Mouse (Mus musculus) kidney, postnatal 36 days (tissue): ENCODE data around the gene Nup153.

Experiments
- DNase-seq, 2 experiments: peaks; one replicate each; pipeline ENCODE4 v3.0.0; 2021 to 2022; ENCODE audit warnings: mixed read lengths in 2 of 2

Gene Nup153

DNA sequence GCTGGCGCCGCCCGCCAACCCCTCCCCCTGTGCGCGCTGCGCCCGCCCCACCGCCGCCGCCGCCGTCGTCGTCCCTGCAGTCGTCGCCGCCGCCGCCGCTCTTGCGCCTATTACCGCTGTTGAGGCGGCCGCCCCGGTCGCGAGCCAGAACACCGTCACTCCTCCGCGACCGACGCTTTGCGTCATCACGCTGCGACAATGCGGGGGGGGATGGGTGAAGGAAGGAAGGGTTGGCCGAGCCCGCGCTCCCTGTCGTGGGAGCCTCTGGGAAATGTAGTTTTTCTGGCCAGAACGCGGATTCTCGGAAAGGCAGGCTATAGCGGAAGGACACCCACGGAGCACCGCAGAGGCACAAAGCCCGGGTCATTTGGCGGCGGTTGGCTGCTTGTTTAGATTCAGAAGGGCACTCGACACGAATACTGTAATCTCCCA, at the start of gene Nup153:
Gene Nup153, minus strand, starts transcription at position 104 of the 432 bp plus-strand sequence.
- peak; percentile 99 for DNase-seq

DNA sequence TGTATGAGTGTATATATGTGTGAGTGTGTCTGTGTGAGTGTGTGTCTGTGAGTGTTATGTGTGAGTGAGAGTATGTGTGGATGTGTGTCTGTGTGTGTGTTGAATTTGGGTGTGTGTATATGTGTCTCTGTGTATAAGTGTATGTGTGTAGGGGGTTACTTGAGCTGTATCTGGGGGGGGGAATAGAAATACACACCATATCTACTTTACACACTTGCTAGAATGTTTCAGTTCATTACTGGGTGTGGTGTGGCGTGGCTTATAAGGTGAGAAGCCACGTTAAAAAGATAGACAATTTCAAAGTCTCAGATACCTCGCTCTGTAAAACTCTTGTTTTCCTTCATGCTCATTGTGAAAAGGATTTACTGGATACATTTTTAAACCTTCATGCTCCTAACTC, 49.7 kb upstream of the Nup153 start:
- DNase-seq: no peak

DNA sequence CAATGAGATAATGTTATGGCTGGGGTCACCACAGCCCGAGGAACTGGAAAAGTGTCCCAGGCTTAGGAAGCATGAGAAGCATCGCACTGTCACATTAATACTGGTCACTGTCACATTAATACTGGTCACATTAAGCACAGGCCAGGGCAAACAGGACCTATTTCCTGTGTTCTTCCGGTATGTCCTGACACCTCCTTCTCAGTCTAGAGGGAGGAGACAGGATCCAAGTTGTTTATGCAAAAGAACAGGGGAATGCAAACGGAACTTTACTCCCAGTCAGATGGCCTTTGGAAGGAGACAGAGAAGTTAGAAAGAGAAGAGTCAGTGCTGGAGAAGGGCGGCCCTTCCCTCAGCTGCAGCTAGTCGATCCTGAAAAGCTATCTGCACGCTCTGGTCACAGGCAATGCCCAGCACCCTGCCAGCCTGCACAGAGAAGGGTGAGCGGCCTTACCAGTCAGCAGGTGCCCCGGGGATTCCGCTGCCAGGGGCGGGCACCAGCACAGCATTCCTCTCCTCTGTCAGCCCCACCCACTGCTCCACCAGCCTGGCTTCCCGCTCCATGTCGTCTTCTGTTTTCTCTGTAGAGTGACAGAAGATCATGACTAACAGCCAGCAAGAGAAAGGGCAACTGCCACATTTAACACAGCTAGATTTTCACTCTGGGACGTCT, 49.0 kb upstream of the Nup153 start:
- peak; percentile 52 to 71 for DNase-seq

DNA sequence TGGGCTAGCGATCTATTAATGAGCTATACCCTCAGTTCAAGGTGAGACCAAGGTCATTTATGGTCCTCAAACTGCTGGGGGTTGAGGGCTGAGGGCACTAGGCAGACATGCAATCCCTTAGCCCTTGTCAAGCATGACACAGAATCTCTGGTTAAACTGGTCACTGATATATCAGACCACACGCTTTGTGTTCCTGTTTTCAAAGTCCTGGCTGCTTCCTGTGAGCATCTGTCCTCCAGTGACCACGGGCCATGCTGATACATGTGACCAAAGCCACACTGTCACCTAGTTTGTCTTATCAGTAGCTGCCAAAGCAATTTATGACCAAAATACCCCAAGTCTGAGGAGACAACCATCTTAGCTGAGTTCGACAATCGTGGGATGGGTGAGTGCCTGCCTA, 47.3 kb upstream of the Nup153 start:
- DNase-seq: no peak

DNA sequence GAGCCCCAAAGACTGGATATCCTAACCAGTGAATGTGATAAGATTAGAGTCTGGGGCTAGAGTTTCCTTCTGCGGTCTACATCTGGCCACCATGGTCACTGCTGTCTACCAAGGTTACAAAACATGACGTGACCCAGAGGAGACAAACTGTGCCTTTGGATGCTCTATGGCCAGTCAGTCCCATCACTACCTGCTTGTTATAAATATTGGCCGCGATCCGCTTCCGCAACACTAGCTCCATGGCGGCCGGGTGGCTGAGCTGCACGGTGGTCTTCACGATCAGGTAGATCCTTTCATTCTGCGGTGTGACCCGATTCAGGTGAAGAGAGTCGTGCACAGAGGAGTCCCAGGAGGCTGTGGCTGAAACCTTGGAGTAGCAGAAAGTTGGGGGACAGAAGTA, 44.8 kb upstream of the Nup153 start:
- DNase-seq: no peak

DNA sequence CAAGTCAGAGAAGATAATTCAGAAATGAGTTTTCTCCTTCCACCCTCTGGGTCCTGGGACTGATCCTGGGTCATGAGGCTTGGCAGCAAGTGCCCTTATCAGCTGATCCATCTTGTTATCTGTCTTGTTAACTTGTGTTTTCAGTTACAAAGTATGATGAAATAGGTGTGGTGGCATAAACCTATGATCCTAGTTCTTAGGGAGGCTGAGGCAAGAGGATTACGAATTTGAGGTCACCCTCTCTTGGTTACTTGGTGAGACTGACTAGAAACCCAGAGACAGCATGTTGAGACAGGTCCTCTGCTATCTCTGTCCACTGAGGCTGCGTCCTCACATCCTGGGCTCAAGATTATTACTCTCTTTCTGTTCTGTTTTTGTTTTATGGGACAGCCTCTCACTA, 37.6 kb upstream of the Nup153 start:
- no peak for DNase-seq

DNA sequence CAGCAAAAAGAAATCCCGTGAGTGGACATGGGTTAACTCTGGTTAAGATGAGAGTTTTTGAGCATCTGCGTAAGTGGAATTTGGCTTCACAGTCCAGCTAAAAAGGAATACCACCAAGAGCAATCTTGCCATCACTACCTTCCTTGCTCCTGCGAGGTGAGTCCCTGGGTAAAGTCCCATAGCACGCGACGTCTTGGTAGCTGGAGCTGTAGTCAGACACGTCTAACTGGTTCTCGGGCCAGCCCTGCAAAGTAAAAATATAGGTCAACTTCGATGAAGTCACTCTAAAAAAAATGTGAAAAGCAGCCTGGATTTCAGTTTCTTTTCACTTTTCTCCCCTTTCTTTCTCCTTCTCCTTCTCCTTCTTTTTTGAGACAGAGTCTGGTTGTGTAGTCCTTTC, 35.5 kb upstream of the Nup153 start:
- no peak for DNase-seq

DNA sequence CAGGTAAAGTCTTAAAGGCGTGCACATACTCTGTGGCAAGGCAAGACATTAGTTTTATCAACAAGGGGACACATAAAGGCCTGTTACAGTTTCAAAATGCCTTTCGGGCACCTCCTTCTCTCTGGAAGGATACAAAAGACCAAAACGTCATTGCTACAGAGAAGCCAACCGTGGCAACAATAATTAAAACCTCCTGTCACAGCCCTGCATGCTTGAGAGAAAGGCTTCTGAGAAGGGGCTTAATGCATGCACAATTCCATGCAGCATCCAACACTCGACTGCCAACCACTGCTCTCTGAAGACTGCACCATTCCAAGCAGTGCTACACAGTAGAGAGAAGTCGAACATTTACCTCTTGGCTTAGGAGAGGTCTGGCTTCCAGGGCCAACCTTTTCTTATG, 33.2 kb upstream of the Nup153 start:
- no peak for DNase-seq

DNA sequence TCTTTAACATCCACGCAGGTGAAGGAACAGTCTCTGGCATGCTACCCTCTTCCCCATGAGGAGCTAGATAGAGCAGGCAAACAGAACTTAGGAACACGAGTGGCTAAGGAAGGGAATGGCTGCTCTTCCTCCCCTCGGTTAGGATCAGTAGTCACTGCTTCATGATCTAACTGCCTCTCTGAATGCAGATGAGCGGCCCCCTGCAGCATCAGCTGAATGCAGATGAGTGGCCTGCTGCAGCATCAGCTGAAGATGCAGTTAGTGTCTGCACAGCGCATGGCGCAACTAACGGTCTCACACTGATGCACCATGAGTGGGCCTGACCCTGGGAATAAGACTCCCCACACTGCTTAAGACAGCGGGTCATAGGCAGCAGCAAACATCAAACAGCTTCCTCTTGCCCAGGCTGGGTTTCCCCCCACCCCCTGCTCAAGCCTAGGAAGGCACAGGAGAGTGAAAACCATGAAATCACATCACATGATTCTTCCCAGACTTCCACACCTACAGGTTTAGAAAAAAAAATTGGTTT, 31.6 kb upstream of the Nup153 start:
- no peak for DNase-seq

DNA sequence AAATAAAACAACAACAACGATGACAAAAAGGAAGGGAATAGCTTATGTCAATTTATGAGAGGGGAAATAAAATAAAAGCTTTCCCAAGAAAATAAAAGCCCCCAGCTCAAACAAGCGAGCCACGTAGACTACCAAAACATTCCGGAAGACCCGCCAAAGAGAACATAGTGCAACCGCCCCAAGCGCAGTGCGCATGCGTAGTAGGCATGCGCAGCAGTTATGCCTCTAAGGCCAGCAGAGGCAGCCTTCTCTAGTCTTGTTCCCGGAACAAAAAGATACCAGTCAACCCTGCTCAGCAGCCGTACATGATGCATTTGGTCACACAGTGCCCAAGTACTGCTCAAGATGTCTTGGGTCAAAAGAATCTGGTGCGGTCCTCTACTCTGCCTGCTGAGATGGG, 30.9 kb upstream of the Nup153 start:
- DNase-seq: no peak

DNA sequence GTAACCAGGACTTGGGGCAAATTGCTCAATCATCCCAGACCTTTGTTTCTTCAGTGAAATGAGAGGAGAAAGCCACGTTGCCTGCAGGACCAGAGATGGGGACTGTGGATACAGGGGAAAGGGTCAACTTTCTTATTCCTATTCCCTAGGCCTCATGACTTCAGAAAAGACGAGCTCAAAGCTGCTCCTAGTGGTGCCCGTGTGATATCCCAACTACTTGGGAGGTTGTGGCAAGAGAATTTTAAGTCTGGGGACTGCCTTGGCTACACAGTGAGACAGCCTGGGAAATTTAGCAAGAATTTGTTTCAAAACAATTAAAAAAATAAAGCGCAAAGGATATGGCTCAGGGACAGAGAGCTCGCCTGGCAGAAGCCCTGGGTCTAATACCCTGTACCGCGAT, 30.2 kb upstream of the Nup153 start:
- no peak for DNase-seq

DNA sequence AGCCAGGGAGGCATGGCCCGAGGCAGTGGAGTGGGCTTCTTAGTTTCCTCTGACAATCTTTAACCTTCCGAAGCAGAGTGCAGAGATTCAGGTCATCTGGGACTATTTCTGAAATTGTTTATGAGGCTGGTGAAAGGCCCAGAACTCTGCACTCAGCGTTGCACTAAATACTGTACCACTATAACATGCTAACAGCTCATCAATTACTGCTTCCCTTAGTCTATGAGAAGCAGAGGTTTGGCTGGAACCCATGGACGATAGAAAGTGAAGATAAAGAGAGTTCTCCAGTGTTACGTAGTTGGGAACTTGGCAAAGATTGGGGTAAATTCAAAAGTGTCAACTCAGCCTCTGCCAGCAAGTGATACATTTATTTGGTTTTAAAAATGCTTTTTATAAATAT, 25.6 kb upstream of the Nup153 start:
- no peak for DNase-seq

DNA sequence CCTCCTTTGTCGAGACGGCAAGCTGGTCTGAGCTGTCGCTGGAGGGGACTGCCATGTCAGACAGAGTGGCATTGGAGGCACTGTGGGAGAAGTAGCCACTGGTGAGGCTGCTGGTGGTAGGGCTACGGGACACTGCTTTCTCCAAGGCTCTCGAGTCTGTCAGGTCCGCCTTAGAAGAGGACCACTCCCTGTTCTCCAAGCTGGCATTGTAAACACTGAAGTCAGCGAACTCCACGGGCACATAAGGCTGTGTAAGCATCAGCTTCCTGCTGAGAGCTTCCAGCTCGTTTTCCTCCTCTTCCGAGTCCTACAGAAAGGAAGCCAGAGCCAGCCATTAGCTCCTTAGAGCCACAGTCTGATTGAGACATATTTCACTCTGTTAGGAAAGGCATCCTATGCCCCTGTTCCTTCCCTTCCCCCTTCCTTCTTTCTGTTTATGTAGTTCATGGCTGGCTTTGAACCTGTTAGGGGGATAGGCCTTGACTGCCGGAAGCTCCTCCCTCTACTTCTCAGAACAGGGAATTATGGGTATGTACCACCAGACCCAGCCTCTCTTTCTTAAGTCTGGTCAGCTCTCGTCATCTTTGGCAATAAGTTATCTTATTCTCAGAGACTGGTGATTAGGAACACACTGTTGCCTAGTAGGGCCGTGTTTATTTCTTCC, 25.0 kb upstream of the Nup153 start:
- DNase-seq: no peak

DNA sequence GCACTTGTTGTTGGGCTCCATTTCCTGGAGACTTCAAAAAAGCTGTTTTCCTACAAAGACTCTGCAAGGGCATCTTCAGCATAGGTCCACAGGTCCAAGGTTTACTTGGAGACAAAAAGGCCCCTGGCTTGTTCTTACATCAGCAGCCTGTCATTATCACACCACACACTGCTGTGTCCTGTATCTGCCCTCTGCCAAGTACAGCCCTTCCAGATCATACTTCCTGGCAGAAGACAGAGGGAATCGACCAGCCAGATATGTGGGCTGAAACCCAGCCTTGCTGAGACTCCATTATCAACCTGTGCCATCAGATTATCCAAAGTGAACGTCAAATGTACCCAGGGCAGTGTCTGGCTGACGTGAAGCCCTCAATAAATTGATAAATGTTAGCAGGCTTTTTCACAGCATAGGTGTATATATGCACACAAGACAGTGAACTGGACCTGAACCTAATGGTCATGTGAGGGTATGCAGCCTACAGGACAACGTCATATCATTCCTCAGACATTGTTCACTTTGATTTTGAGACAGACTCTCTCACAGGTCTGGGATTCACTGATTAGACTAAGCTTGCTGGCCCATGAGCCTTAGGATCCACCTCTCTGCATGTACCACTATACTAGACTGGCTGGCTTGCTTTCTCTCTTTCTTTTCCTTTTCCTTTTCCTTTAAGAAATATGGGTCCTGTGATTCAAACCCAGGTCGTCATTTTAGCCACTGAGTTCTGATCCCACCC, 20.6 kb upstream of the Nup153 start:
- no peak for DNase-seq

DNA sequence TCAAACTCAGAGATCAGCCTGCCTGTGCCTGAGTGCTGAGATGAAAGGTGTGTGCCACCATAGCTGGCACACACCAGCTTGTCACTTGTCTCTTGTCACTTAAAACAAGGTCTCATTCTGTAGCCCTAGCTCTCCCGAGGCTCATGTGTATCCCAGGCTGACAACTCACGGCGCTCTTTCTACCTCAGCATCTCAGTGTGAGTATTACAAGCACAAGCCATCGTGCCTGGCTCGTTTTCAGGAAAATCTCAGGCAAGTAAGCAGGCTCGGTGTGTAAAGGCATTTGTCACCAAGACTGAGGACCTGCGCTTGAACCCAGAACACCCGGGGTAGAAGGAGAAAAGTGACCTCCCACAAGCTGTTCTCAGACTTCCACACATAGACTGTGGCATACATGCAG, 16.1 kb upstream of the Nup153 start:
- no peak for DNase-seq

DNA sequence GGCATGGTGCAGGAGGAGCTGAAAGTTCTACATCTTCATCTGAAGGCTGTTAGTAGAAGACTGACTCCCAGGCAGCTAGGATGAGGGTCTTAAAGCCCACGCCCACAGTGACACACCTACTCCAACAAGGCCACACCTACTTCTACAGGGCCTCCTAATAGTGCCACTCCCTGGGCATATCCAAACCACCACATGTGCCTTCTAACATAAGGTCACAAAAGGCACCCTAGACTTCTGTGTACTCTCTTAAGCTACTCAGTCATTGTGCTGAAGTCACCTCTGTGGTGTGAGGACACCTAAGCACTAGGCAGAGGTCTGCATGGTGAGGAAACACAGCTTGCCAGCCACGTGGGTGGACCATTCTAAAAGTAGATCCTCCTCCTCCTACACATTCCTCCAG, 14.6 kb upstream of the Nup153 start:
- DNase-seq: no peak

DNA sequence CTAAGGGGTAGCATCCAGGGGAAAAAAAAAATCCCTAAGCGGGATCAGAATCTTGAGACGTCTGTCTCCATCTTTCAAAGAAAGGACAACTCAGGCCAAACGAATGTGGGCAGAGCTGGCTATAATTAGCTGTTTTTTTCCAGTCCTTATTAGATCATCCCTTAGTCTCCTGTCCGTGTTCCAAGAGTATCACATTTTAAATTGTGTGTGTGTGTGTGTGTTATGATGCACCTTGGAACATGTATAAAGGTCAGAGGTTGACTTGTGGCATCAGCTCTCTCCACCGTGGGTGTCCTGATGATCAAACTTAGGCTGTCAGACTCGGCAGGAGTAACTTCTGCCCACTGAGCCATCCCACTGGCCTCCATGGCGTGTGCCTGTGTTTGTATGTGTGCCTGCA, 11.7 kb upstream of the Nup153 start:
- no peak for DNase-seq

DNA sequence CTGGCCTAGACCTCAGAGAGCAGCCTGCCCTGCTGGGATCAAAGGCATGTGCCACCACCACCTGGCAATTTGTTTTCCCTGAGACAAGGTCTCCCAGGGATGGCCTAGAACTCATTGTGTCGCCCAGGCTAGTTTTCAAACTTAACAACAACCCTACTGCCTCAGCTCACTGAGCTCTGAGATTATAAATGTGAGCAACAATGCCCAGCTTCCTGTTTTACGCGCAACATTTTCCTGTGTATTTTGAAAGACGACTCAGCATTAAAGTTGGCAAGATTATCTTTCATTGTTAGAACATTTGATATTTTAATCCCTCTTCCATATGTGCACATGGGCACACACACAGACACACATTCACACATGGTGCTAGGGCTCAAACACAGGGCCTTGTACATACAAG, 9.7 kb upstream of the Nup153 start:
- no peak for DNase-seq

DNA sequence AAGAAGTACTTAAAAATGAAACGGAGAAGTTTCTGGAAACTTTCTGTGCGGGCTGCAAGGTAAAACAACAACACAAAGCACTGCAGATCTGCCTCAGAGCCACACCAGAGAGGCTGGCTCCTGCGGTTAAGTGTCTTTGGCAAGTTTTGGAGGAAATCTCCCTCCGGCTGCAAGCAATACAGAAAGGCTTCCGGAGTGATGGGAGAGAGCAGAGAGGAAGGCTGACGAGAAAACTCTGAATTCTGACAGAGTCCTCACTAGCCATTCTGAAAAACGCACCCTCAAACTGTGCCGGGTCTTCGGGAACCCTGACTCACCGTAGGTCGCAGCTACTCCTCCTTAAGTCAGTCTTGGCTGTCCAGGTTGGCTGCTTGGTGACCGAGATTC, 8.7 kb upstream of the Nup153 start:
- DNase-seq: peak in 1 of 2 experiments; percentile 39

DNA sequence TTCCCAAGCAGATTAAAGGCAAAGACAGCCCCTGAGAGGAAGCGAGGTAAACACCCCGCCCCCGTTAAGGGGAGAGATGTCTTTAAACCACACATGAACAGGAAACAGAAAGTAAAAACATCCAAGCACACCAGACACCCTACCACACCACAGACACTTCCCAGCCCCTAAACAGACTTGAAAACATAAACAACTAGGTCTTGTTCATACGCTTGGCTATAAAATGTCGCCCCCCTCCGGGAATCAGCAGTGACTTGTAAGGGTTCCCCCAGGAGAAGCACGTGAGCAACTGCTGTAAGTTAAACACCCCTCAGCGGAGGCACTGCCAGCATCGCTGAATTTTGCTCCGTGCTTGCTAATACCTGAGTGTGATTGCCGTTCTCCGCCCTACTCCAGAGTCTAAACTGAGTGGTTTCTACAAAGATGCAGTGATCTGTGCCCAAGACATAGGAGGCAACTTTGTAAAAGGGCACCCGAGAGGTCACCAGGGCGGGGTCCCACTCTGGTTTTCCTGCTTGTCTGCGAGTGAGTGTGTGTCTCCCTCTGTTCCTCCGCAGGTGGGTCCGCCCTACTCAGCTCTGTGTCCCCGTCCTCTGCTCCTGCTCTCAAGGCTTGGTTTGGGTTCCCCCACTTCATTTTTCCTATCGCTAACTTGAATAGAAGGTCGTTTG, 8.2 kb upstream of the Nup153 start:
- DNase-seq: peak; percentile 67 to 68

DNA sequence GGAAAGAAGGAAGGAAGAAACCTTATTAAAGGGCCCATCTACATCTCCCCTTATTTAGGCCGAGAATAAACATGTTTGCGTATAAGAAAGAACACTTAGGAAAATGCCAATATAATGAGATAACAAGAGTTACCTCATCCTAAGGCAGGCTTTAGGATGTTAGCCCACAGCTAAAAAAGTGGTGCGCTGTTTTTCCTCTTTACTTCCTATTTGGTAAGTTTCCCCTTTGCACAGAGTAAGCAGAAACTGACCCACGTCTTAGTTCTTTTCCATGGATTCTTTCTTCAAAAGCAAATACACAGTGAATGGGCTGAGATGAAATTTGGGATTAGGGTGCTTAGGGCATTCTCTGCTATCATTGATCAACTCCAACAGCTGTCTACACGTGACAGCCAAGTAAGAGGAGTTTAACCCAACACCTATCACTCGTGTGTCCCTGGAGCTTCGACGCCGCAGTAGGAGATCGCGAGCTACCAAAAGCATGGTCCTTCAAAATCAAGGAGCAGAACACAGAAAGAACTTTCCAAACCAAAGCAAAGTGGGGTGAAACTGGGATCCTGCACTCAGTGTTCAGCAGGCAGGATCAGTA, 7.6 kb upstream of the Nup153 start:
- no peak for DNase-seq

DNA sequence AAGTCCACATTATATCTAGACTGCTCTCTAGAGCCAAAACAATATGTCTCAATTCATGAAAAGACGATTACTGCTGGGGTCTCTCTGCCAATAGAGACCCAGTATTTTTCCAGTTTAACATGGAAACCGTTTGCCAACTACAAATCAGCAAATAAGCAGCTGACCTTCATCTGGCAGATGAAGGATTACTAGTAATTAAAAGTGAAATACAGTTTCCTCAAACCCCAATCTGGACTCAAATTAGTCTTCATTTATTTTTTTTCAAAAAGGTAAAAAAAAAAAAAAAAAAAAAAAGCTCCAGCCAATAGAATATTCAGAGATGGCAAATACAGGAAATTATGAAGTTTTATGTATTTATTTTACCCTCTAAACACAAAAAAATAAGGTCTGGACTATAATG, 2.3 kb upstream of the Nup153 start:
- DNase-seq: no peak

DNA sequence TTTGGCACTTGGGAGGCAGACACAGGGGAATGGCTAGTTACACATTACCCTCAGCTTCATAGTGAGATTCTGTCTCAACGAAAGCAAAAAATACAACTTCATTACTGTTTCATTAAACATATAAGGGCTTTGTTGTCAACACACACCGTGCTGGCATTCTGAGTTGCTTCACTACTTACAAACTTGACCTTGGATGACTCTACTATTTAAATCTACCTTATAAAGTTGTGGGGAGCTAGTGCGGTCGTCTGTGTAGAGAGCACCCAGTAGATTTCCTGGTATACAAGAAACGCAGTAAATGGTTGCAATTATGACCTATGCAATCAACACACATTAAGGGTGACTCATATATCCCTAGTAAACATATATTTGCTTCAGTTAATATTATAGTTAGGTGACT, 671 bp upstream of the Nup153 start:
- no peak for DNase-seq
